Mouse (Mus musculus): ENCODE data around the gene Fbxl8.

Gene Fbxl8

GRCm38 (mm10) chr8:105258911-105259720, 5.3 kb upstream of the Fbxl8 start:
- DNase-seq = peak; percentile 45

GRCm38 (mm10) chr8:105259721-105260320, 4.6 kb upstream of the Fbxl8 start:
- peak; percentile 76 for DNase-seq

- no peak for DNase-seq
Measured at GRCm38 (mm10) chr8:105260371-105261099, 3.9 kb upstream of the Fbxl8 start.

GRCm38 (mm10) chr8:105261326-105261980, 3.0 kb upstream of the Fbxl8 start:
- no peak for DNase-seq

GRCm38 (mm10) chr8:105263244-105263912, 1.1 kb upstream of the Fbxl8 start:
- DNase-seq = no peak

GRCm38 (mm10) chr8:105265128-105265527, 680 bp downstream of the Fbxl8 start:
- no peak for DNase-seq

- no peak for DNase-seq
Measured at GRCm38 (mm10) chr8:105266775-105267174, 2.3 kb downstream of the Fbxl8 start.

- peak; percentile 84 for DNase-seq
Measured at GRCm38 (mm10) chr8:105268342-105269074, 4.1 kb downstream of the Fbxl8 start.

- DNase-seq = no peak
Measured at GRCm38 (mm10) chr8:105269075-105269458, 4.6 kb downstream of the Fbxl8 start.

GRCm38 (mm10) chr8:105269461-105269947, 5.1 kb downstream of the Fbxl8 start, which contains the start of gene Hsf4:
TSS of gene Hsf4 (plus strand) at chr8:105269801.
- peak; percentile 19 for DNase-seq

GRCm38 (mm10) chr8:105270101-105270915, 5.9 kb downstream of the Fbxl8 start:
- DNase-seq = peak; percentile 5

GRCm38 (mm10) chr8:105270916-105271186, 6.4 kb downstream of the Fbxl8 start:
- peak; percentile 2 for DNase-seq

GRCm38 (mm10) chr8:105275387-105275786, 10.9 kb downstream of the Fbxl8 start:
- DNase-seq = peak; percentile 6

GRCm38 (mm10) chr8:105275840-105276239, 11.4 kb downstream of the Fbxl8 start, which contains the start of gene Nol3:
TSS of gene Nol3 (plus strand) at chr8:105276140.
- DNase-seq = no peak

GRCm38 (mm10) chr8:105276292-105277120, 12.1 kb downstream of the Fbxl8 start:
- DNase-seq = peak; percentile 67

- peak; percentile 81 for DNase-seq
Measured at GRCm38 (mm10) chr8:105278911-105279334, 14.5 kb downstream of the Fbxl8 start.

- DNase-seq = peak; percentile 2
Measured at GRCm38 (mm10) chr8:105280567-105280966, 16.1 kb downstream of the Fbxl8 start.

- peak; percentile 5 for DNase-seq
Measured at GRCm38 (mm10) chr8:105281821-105282220, 17.4 kb downstream of the Fbxl8 start.

GRCm38 (mm10) chr8:105282239-105282638, 17.8 kb downstream of the Fbxl8 start:
- DNase-seq = no peak

- peak; percentile 49 for DNase-seq
Measured at GRCm38 (mm10) chr8:105283074-105283473, 18.6 kb downstream of the Fbxl8 start.

Data from right cerebral cortex, postnatal 14 days (tissue).